ENCODE assay signal across 27 mouse cellular contexts in the genomic region with DNA sequence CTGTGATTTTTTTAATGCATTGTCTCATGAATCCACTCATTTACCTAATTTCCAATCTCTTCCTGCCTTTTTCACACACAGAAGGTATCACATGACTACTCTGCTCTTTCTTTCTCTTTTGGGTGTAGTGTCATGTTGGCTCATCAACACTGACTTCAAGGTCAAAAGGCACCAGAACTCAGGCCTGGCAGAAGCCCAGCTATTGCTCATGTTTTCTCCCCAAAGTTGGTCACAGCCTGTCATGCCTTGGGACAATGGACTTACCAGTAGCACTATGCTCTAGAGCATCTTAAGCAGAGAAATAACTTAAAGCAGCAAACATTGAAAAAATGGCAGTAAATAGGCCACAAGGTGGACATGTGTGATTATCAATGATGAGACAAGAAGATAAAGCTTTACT. TPM values are rescaled to one million over a fixed set of nuclear protein-coding genes. Genes with fewer than 3 reads are reported as not detected.
DNase-seq lines count a peak whose midpoint lies in the region; ATAC-seq lines count a peak whose summit lies in the region.
"Had no signal": no experiment of that assay in that cellular context is flagged by ENCODE, and none has a peak within 500 bp of the region (broad histone marks: within the 10 kb centered on the region; RNA-seq: fewer than 3 reads in every experiment).

No protein-coding gene starts in this region.

- H3K9me3 ChIP-seq in heart, embryonic 11.5 days (replicated peaks; ENCODE audit: control insufficient read depth, low read length) = no peaks in the 10 kb centered on the region
- H3K9me3 ChIP-seq: forebrain, embryonic 10.5 days; forebrain, embryonic 13.5 days; heart, embryonic 13.5 days had no signal

- ATAC-seq in heart, embryonic 11.5 days (replicated peaks; ENCODE audit: insufficient number of reproducible peaks, low FRiP score, low TSS enrichment) = no peak
- ATAC-seq: activated CD4-positive, CD25-positive, alpha-beta regulatory T cell, adult 4 months; forebrain, embryonic 13.5 days; forebrain, embryonic 16.5 days; hindbrain, postnatal 0 days; inflammation-experienced regulatory T-cells, adult 6 months; intestine, embryonic 16.5 days had no signal

- H3K27ac ChIP-seq in heart, embryonic 11.5 days (ENCODE audit: low read depth, low read length) = no peak overlapping the region
- H3K27ac ChIP-seq: forebrain, embryonic 10.5 days; forebrain, embryonic 13.5 days; gastrocnemius, adult 2 months; heart, embryonic 13.5 days; hindbrain, embryonic 14.5 days; hindbrain, postnatal 0 days had no signal

- no peaks in the 10 kb centered on the region for H3K4me1 ChIP-seq in heart, embryonic 11.5 days (ENCODE audit: control insufficient read depth, insufficient read depth, low read length)
- H3K4me1 ChIP-seq: forebrain, embryonic 10.5 days; forebrain, embryonic 13.5 days had no signal

- H3K27me3 ChIP-seq in heart, embryonic 11.5 days (ENCODE audit: control insufficient read depth, insufficient read depth, low read length) = no peaks in the 10 kb centered on the region
- H3K27me3 ChIP-seq: forebrain, embryonic 13.5 days; heart, embryonic 13.5 days had no signal

- H3K36me3 ChIP-seq in heart, embryonic 11.5 days (ENCODE audit: control insufficient read depth, insufficient read depth, low read length) = no peaks in the 10 kb centered on the region
- H3K36me3 ChIP-seq: forebrain, embryonic 10.5 days; heart, embryonic 13.5 days had no signal

- no peak overlapping the region for H3K4me2 ChIP-seq in heart, embryonic 11.5 days
- H3K4me2 ChIP-seq: forebrain, embryonic 13.5 days; heart, embryonic 13.5 days; hindbrain, embryonic 14.5 days had no signal

- no peak overlapping the region for H3K9ac ChIP-seq in heart, embryonic 11.5 days (ENCODE audit: low read depth, low read length)
- H3K9ac ChIP-seq: forebrain, embryonic 13.5 days; heart, embryonic 13.5 days; hindbrain, embryonic 14.5 days had no signal

- peak; percentile 25 to 81 for DNase-seq in adrenal gland, adult (ENCODE audit: inconsistent age in 2 of 2, low spot score in 1 of 2)
- no peak for DNase-seq in adrenal gland, postnatal 4 days (ENCODE audit: low spot score in 2 of 2)
- DNase-seq in adipocyte (ENCODE audit: low spot score) = peak; percentile 48
- DNase-seq in adrenal gland, postnatal 10 days = peak; percentile 29
- peak; percentile 51 to 60 for DNase-seq in adrenal gland, postnatal 36 days
- DNase-seq in frontal cortex, postnatal 10 days (ENCODE audit: low spot score in 2 of 2) = no peak
- DNase-seq: cerebellum, adult 18-20 months; cerebellum, adult 9-10 months; cerebellum, postnatal 14 days; gastrocnemius, adult 2 months; gastrocnemius, postnatal 14 days; heart, postnatal 14 days; heart, postnatal 4 days had no signal

- no peak overlapping the region for H3K4me3 ChIP-seq in heart, embryonic 11.5 days (ENCODE audit: low read depth, low read length)
- H3K4me3 ChIP-seq: forebrain, embryonic 10.5 days; forebrain, embryonic 13.5 days; gastrocnemius, adult 2 months; heart, embryonic 13.5 days had no signal

RNA-seq across cellular contexts. Expression of a gene that starts 13.5 kb away (rescaled TPM):
- total RNA-seq in adrenal gland, postnatal 4 days (2021) = 10 to 100 TPM; 10.9 to 26.2 TPM
- total RNA-seq in adrenal gland, postnatal 10 days (2021) = 100 to 1,000 TPM; 450 to 494 TPM
- total RNA-seq in adrenal gland, postnatal 36 days (2021) = 100 to 1,000 TPM; 219 to 245 TPM
- 0.43 TPM in 1 of 2 replicates, not detected in the other for polyA plus RNA-seq in heart, embryonic 11.5 days (2014; fragmentation: Nextera tagmentation; extraction: Ambion mirVana)
- total RNA-seq: ES-E14; hindbrain, postnatal 0 days had no signal
- polyA plus RNA-seq: activated CD4-positive, CD25-positive, alpha-beta regulatory T cell, adult 4 months; brain, embryonic 14.5 days; hindbrain, embryonic 11.5 days; hindbrain, embryonic 14.5 days; inflammation-experienced regulatory T-cells, adult 6 months had no signal

RNA-seq across cellular contexts. Expression of a gene that starts 18.3 kb away (rescaled TPM):
- 1 to 10 TPM in 1 of 2 experiments, under 1 TPM in 1; 0.53 to 1.2 TPM for total RNA-seq in adrenal gland, postnatal 4 days (2021)
- 1 to 10 TPM; 2.0 to 4.0 TPM for total RNA-seq in adrenal gland, postnatal 10 days (2021)
- not detected for total RNA-seq in adrenal gland, postnatal 36 days (2021)
- 0.65 TPM in 1 of 2 replicates, not detected in the other for polyA plus RNA-seq in heart, embryonic 11.5 days (2014; fragmentation: Nextera tagmentation; extraction: Ambion mirVana)
- total RNA-seq: ES-E14; hindbrain, postnatal 0 days had no signal
- polyA plus RNA-seq: activated CD4-positive, CD25-positive, alpha-beta regulatory T cell, adult 4 months; brain, embryonic 14.5 days; embryonic facial prominence, embryonic 11.5 days; forebrain, embryonic 10.5 days; forebrain, embryonic 13.5 days; forebrain, embryonic 16.5 days; heart, embryonic 13.5 days; hindbrain, embryonic 11.5 days; hindbrain, embryonic 14.5 days; hindbrain, postnatal 0 days; inflammation-experienced regulatory T-cells, adult 6 months had no signal

Comparison
In these comparisons a context has a peak if more than half of its experiments do, and no peak if none do; other contexts are left out.
1. DNase-seq: peak in adrenal gland, adult (2 of 2), adipocyte (single experiment), adrenal gland, postnatal 10 days (single experiment) and adrenal gland, postnatal 36 days (2 of 2); none in adrenal gland, postnatal 4 days (0 of 2) and frontal cortex, postnatal 10 days (0 of 2).
2. RNA of a gene that starts 13.5 kb away (total RNA-seq): 450 to 494 TPM in adrenal gland, postnatal 10 days and 219 to 245 TPM in adrenal gland, postnatal 36 days; 10.9 to 26.2 TPM in adrenal gland, postnatal 4 days; every median in the first group is over 4 times any median in the second.